Mouse (Mus musculus): Measurements from ENCODE around the gene Ccdc162. TPM values are rescaled to one million over a fixed set of nuclear protein-coding genes. Genes with fewer than 3 reads are reported as not detected.

The Ccdc162 gene
- polyA plus RNA-seq, 2 experiments: 1.6 to 2.1 TPM

GRCm38 (mm10) chr10:41699669-41700068, 16.8 kb downstream of the Ccdc162 start:
- Histone ChIP-seq H3K9ac (ENCODE audit: low read depth, low read length, severe bottlenecking) (no peak overlapping the region), H3K9me3 (ENCODE audit: control insufficient read depth, low read length) (no peaks in the 10 kb centered on the region), H3K4me3 (replicated peaks; ENCODE audit: low read length) (no peak overlapping the region), H3K4me2 (replicated peaks; ENCODE audit: low read depth, low read length, severe bottlenecking) (no peak overlapping the region), H3K4me1 (ENCODE audit: control insufficient read depth, insufficient read depth, low read length) (no peaks in the 10 kb centered on the region), H3K27me3 (ENCODE audit: control insufficient read depth, insufficient read depth, low read length) (no peaks in the 10 kb centered on the region), H3K27ac (replicated peaks; ENCODE audit: low read depth, low read length) (no peak overlapping the region), H3K36me3 (ENCODE audit: control insufficient read depth, insufficient read depth, low read length) (no peaks in the 10 kb centered on the region)
- WGBS: 87% methylated on average over 5 of the region's 5 CpGs
- ATAC-seq (ENCODE audit: low FRiP score, low read depth): no peak
- no peak for DNase-seq (ENCODE audit: low spot score)
- TF ChIP-seq POLR2A (IDR thresholded peaks at IDR 0.05; ENCODE audit: borderline replicate concordance, extremely low read depth, insufficient read depth, insufficient read length): no peak

GRCm38 (mm10) chr10:41697040-41697439, 19.4 kb downstream of the Ccdc162 start:
- no peak overlapping the region for H3K27ac ChIP-seq (replicated peaks; ENCODE audit: low read depth, low read length)
- H3K27me3 ChIP-seq (ENCODE audit: control insufficient read depth, insufficient read depth, low read length): no peaks in the 10 kb centered on the region
- H3K4me1 ChIP-seq (ENCODE audit: control insufficient read depth, insufficient read depth, low read length): no peaks in the 10 kb centered on the region
- no peak for TF ChIP-seq POLR2A (IDR thresholded peaks at IDR 0.05; ENCODE audit: borderline replicate concordance, extremely low read depth, insufficient read depth, insufficient read length)
- no peaks in the 10 kb centered on the region for H3K36me3 ChIP-seq (ENCODE audit: control insufficient read depth, insufficient read depth, low read length)
- no peak; the same call in 1 of the 2 replicates for ATAC-seq (ENCODE audit: low FRiP score, low read depth)
- no peak overlapping the region for H3K4me3 ChIP-seq (replicated peaks; ENCODE audit: low read length)
- DNase-seq (ENCODE audit: low spot score): peak; percentile 47
- 70% methylated on average over 11 of the region's 11 CpGs for WGBS
- no peak overlapping the region for H3K4me2 ChIP-seq (replicated peaks; ENCODE audit: low read depth, low read length, severe bottlenecking)
- no peak overlapping the region for H3K9ac ChIP-seq (ENCODE audit: low read depth, low read length, severe bottlenecking)
- no peaks in the 10 kb centered on the region for H3K9me3 ChIP-seq (ENCODE audit: control insufficient read depth, low read length)

- Histone ChIP-seq H3K9me3 (ENCODE audit: control insufficient read depth, low read length) (0 out of 2 replicates have a peak, but pooled peaks cover 3% of the 10 kb centered on the region), H3K4me1 (ENCODE audit: control insufficient read depth, insufficient read depth, low read length) (no peaks in the 10 kb centered on the region), H3K9ac (ENCODE audit: low read depth, low read length, severe bottlenecking) (no peak overlapping the region), H3K27ac (replicated peaks; ENCODE audit: low read depth, low read length) (no peak overlapping the region), H3K36me3 (ENCODE audit: control insufficient read depth, insufficient read depth, low read length) (no peaks in the 10 kb centered on the region), H3K4me3 (replicated peaks; ENCODE audit: low read length) (no peak overlapping the region), H3K27me3 (ENCODE audit: control insufficient read depth, insufficient read depth, low read length) (no peaks in the 10 kb centered on the region), H3K4me2 (replicated peaks; ENCODE audit: low read depth, low read length, severe bottlenecking) (no peak overlapping the region)
- no peak for TF ChIP-seq POLR2A (IDR thresholded peaks at IDR 0.05; ENCODE audit: borderline replicate concordance, extremely low read depth, insufficient read depth, insufficient read length)
- WGBS: 75% methylated on average over 4 of the region's 4 CpGs
- DNase-seq (ENCODE audit: low spot score): no peak
- ATAC-seq (ENCODE audit: low FRiP score, low read depth): no peak
These were observed 25.5 kb downstream of the Ccdc162 start for GRCm38 (mm10) chr10:41690978-41691377.

GRCm38 (mm10) chr10:41689941-41690887, 26.2 kb downstream of the Ccdc162 start:
- peak; percentile 44; the same call in 1 of the 2 replicates for ATAC-seq (ENCODE audit: low FRiP score, low read depth)

GRCm38 (mm10) chr10:41684548-41684996, 31.9 kb downstream of the Ccdc162 start:
- Histone ChIP-seq H3K4me3 (replicated peaks; ENCODE audit: low read length) (peak overlapping the region; percentile 21), H3K9ac (ENCODE audit: low read depth, low read length, severe bottlenecking) (peak overlapping the region; percentile 50), H3K27me3 (ENCODE audit: control insufficient read depth, insufficient read depth, low read length) (no peaks in the 10 kb centered on the region), H3K4me1 (ENCODE audit: control insufficient read depth, insufficient read depth, low read length) (0 out of 2 replicates have a peak, but pooled peaks cover 4% of the 10 kb centered on the region), H3K4me2 (replicated peaks; ENCODE audit: low read depth, low read length, severe bottlenecking) (peak overlapping the region; percentile 42), H3K9me3 (ENCODE audit: control insufficient read depth, low read length) (0 out of 2 replicates have a peak, but pooled peaks cover 3% of the 10 kb centered on the region), H3K36me3 (ENCODE audit: control insufficient read depth, insufficient read depth, low read length) (no peaks in the 10 kb centered on the region), H3K27ac (replicated peaks; ENCODE audit: low read depth, low read length) (no peak overlapping the region)
- ATAC-seq (ENCODE audit: low FRiP score, low read depth) (peak; percentile 33; the same call in 1 of the 2 replicates), DNase-seq (ENCODE audit: low spot score) (no peak)
- no peak for TF ChIP-seq POLR2A (IDR thresholded peaks at IDR 0.05; ENCODE audit: borderline replicate concordance, extremely low read depth, insufficient read depth, insufficient read length)
- WGBS: 3% methylated on average over 21 of the region's 21 CpGs

More at GRCm38 (mm10) chr10:41689941-41690887, 26.2 kb downstream of the Ccdc162 start:
- Histone ChIP-seq H3K9ac (ENCODE audit: low read depth, low read length, severe bottlenecking) (peak overlapping the region; percentile 58), H3K4me3 (replicated peaks; ENCODE audit: low read length) (peak overlapping the region; percentile 42), H3K4me1 (ENCODE audit: control insufficient read depth, insufficient read depth, low read length) (no peaks in the 10 kb centered on the region), H3K4me2 (replicated peaks; ENCODE audit: low read depth, low read length, severe bottlenecking) (peak overlapping the region; percentile 71), H3K27me3 (ENCODE audit: control insufficient read depth, insufficient read depth, low read length) (no peaks in the 10 kb centered on the region), H3K36me3 (ENCODE audit: control insufficient read depth, insufficient read depth, low read length) (no peaks in the 10 kb centered on the region), H3K9me3 (ENCODE audit: control insufficient read depth, low read length) (0 out of 2 replicates have a peak, but pooled peaks cover 3% of the 10 kb centered on the region), H3K27ac (replicated peaks; ENCODE audit: low read depth, low read length) (no peak overlapping the region)
- DNase-seq (ENCODE audit: low spot score): peak; percentile 80
- WGBS: 20% methylated on average over 24 of the region's 24 CpGs
- TF ChIP-seq POLR2A (IDR thresholded peaks at IDR 0.05; ENCODE audit: borderline replicate concordance, extremely low read depth, insufficient read depth, insufficient read length): no peak
